Mouse (Mus musculus): ENCODE results near the gene Atp8a1. TPM values are rescaled to one million over a fixed set of nuclear protein-coding genes. Genes with fewer than 3 reads are reported as not detected.
"Not testable (repeated sequence)": the region's sequence is repeated elsewhere in the genome, so short reads cannot be mapped to it uniquely, and the experiment has no call there.

Gene Atp8a1
- polyA plus RNA-seq, 2 experiments, result 6.9 to 7.1 TPM

DNA sequence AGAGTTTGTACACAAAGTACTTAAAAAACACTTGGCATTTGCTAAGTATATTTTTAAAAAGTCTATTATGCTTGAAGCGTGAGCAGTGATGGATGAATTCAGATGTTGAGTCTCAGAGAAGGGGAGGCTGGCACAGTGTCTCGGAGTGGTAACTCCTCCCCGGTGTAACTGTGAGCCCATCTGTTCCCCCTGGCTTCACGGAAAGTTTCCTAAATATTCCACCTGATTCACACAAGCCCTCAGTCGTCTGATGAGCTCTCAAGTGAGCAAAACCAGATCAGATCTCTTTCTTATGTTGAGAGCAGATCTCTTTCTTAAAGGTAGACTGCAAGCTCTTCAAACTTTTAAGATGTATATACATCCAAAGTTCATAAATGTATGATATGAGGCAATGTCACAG, 27.8 kb downstream of the Atp8a1 start:
- no peak overlapping the region for H3K27ac ChIP-seq (replicated peaks; ENCODE audit: low read depth, low read length)
- ATAC-seq (ENCODE audit: low FRiP score, low read depth) (no peak), DNase-seq (ENCODE audit: low spot score) (no peak)
- no peak overlapping the region for H3K4me2 ChIP-seq (replicated peaks; ENCODE audit: low read depth, low read length, severe bottlenecking)
- no peak overlapping the region for H3K4me3 ChIP-seq (replicated peaks; ENCODE audit: low read length)
- H3K27me3 ChIP-seq (ENCODE audit: control insufficient read depth, insufficient read depth, low read length), result no peaks in the 10 kb centered on the region
- no peak overlapping the region for H3K9ac ChIP-seq (ENCODE audit: low read depth, low read length, severe bottlenecking)
- WGBS, result 68% methylated on average over 5 of the region's 5 CpGs
- H3K9me3 ChIP-seq (ENCODE audit: control insufficient read depth, low read length), result no peaks in the 10 kb centered on the region
- no peak for TF ChIP-seq POLR2A (IDR thresholded peaks at IDR 0.05; ENCODE audit: borderline replicate concordance, extremely low read depth, insufficient read depth, insufficient read length)
- H3K4me1 ChIP-seq (ENCODE audit: control insufficient read depth, insufficient read depth, low read length), result 0 out of 2 replicates have a peak, but pooled peaks cover 6% of the 10 kb centered on the region
- H3K36me3 ChIP-seq (ENCODE audit: control insufficient read depth, insufficient read depth, low read length), result no peaks in the 10 kb centered on the region

DNA sequence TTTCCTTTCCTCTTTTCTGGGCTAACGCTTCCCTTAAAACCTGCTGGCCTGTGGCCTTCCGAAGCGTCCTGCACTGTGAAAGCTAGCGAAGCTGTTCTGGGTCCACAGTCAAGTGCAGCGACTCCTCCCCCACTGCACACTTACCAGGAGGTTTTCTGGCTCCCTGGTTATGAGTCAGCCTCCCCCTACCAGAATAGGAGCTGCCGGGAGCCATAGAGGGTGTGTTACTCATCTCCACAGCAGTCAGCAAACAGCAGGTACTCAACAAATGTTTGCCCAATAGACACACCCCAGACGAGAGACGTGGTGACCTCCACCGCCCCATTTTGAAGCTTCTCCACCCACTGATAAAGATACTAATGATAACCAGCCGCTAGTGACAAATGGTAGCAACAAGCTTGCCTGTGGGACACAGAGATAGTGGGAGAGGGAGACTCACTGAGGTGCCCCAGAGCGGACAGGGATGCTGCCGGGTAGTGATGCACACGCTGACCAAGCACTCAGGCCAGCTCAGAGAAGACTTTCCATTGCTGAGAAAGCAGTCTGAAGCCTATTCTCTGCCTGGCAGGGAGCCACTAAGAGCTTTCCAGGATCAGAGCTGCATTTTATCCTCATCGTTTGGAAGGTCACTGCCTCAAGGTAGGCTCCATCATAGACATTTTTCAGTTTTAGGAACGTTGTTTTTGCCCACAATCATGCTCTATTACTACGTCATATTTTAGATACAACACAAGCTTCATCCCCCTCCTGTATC, 31.5 kb downstream of the Atp8a1 start:
- 0 out of 2 replicates have a peak, but pooled peaks cover 6% of the 10 kb centered on the region for H3K4me1 ChIP-seq (ENCODE audit: control insufficient read depth, insufficient read depth, low read length)
- no peaks in the 10 kb centered on the region for H3K27me3 ChIP-seq (ENCODE audit: control insufficient read depth, insufficient read depth, low read length)
- ATAC-seq (ENCODE audit: low FRiP score, low read depth) (peak; percentile 50; the same call in 1 of the 2 replicates), DNase-seq (ENCODE audit: low spot score) (no peak)
- no peak overlapping the region for H3K4me3 ChIP-seq (replicated peaks; ENCODE audit: low read length)
- H3K36me3 ChIP-seq (ENCODE audit: control insufficient read depth, insufficient read depth, low read length), result no peaks in the 10 kb centered on the region
- no peak overlapping the region for H3K4me2 ChIP-seq (replicated peaks; ENCODE audit: low read depth, low read length, severe bottlenecking)
- no peak for TF ChIP-seq POLR2A (IDR thresholded peaks at IDR 0.05; ENCODE audit: borderline replicate concordance, extremely low read depth, insufficient read depth, insufficient read length)
- no peak overlapping the region for H3K27ac ChIP-seq (replicated peaks; ENCODE audit: low read depth, low read length)
- no peaks in the 10 kb centered on the region for H3K9me3 ChIP-seq (ENCODE audit: control insufficient read depth, low read length)
- H3K9ac ChIP-seq (ENCODE audit: low read depth, low read length, severe bottlenecking), result no peak overlapping the region
- 58% methylated on average over 16 of the region's 16 CpGs for WGBS

DNA sequence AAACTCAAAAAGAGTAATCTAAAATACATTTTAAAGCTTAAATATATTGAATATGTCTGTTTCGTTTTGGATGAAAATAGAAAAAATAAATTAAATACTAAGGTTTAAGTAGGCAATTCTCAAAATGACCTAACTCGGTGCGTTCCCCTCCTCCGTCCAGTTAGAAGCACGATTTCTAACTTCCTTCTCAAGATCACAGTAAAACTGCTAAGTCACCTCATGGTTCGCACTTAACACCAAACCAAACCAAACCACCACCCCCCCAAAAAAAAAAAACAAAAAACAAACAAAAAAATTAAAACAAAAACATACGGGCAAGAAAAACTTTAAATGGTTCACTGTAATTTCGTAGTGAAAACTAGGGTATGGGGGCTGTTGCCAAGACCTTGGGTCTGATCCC, 32.2 kb downstream of the Atp8a1 start:
- H3K36me3 ChIP-seq (ENCODE audit: control insufficient read depth, insufficient read depth, low read length); H3K9ac ChIP-seq (ENCODE audit: low read depth, low read length, severe bottlenecking); H3K27ac ChIP-seq (replicated peaks; ENCODE audit: low read depth, low read length); H3K9me3 ChIP-seq (ENCODE audit: control insufficient read depth, low read length); DNase-seq (ENCODE audit: low spot score); ATAC-seq (ENCODE audit: low FRiP score, low read depth); H3K4me2 ChIP-seq (replicated peaks; ENCODE audit: low read depth, low read length, severe bottlenecking); H3K4me1 ChIP-seq (ENCODE audit: control insufficient read depth, insufficient read depth, low read length); H3K4me3 ChIP-seq (replicated peaks; ENCODE audit: low read length); H3K27me3 ChIP-seq (ENCODE audit: control insufficient read depth, insufficient read depth, low read length): not testable (repeated sequence)
- WGBS, result 77% methylated on average over 5 of the region's 8 CpGs

DNA sequence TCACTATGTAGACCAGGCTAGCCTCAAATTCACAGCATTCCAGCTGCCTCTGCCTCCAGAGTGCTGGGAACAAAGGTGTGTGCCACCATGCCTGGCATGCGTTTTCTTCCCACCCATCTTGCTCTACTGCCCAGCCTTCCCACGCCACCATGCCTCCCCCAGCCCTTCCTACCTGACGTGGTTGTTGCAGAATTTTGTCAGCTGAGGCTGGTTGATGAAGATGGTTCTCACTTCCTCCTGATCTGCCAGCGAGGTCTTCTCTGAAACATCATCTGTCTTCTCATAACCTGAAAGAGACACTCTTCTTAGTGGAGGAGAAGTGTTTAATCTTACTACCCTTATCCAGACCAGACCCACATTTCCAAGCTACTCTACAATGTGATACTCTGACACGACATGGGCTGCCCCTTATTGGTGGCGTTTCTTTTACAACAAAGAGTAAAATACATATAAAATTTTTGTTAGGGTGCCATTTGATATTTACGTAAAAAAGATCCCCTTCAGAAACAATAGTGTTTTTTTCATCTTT, 32.7 kb downstream of the Atp8a1 start:
- no peaks in the 10 kb centered on the region for H3K9me3 ChIP-seq (ENCODE audit: control insufficient read depth, low read length)
- H3K4me2 ChIP-seq (replicated peaks; ENCODE audit: low read depth, low read length, severe bottlenecking), result no peak overlapping the region
- DNase-seq (ENCODE audit: low spot score) (no peak), ATAC-seq (ENCODE audit: low FRiP score, low read depth) (no peak)
- H3K27ac ChIP-seq (replicated peaks; ENCODE audit: low read depth, low read length), result no peak overlapping the region
- no peaks in the 10 kb centered on the region for H3K36me3 ChIP-seq (ENCODE audit: control insufficient read depth, insufficient read depth, low read length)
- no peak overlapping the region for H3K9ac ChIP-seq (ENCODE audit: low read depth, low read length, severe bottlenecking)
- H3K27me3 ChIP-seq (ENCODE audit: control insufficient read depth, insufficient read depth, low read length), result no peaks in the 10 kb centered on the region
- 75% methylated on average over 7 of the region's 7 CpGs for WGBS
- no peak for TF ChIP-seq POLR2A (IDR thresholded peaks at IDR 0.05; ENCODE audit: borderline replicate concordance, extremely low read depth, insufficient read depth, insufficient read length)
- H3K4me3 ChIP-seq (replicated peaks; ENCODE audit: low read length), result no peak overlapping the region
- 0 out of 2 replicates have a peak, but pooled peaks cover 6% of the 10 kb centered on the region for H3K4me1 ChIP-seq (ENCODE audit: control insufficient read depth, insufficient read depth, low read length)

DNA sequence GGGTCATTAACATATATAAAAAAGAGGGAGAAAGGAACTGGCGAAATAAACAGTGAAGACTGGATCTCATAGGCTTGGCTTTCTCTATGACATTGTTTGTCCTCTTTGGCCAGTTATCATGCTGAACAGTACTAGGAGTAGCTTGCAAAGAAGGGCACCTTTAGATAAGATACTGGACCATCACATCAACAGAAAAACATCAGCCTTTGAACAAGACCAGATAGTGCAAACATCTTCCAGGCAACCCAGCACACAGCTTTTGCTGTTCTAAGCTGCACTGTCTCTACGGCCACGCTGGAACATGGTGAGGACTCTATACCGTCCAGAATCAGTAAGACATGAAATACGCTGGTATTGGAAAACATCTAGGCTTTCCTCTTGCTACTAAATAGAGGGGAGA, 33.9 kb downstream of the Atp8a1 start:
- H3K9me3 ChIP-seq (ENCODE audit: control insufficient read depth, low read length), result no peaks in the 10 kb centered on the region
- H3K9ac ChIP-seq (ENCODE audit: low read depth, low read length, severe bottlenecking), result no peak overlapping the region
- no peak overlapping the region for H3K27ac ChIP-seq (replicated peaks; ENCODE audit: low read depth, low read length)
- H3K4me3 ChIP-seq (replicated peaks; ENCODE audit: low read length), result no peak overlapping the region
- DNase-seq (ENCODE audit: low spot score), result no peak
- no peak for ATAC-seq (ENCODE audit: low FRiP score, low read depth)
- no peaks in the 10 kb centered on the region for H3K27me3 ChIP-seq (ENCODE audit: control insufficient read depth, insufficient read depth, low read length)
- 93% methylated on average over 5 of the region's 5 CpGs for WGBS
- H3K36me3 ChIP-seq (ENCODE audit: control insufficient read depth, insufficient read depth, low read length), result no peaks in the 10 kb centered on the region
- no peak for TF ChIP-seq POLR2A (IDR thresholded peaks at IDR 0.05; ENCODE audit: borderline replicate concordance, extremely low read depth, insufficient read depth, insufficient read length)
- no peak overlapping the region for H3K4me2 ChIP-seq (replicated peaks; ENCODE audit: low read depth, low read length, severe bottlenecking)
- 0 out of 2 replicates have a peak, but pooled peaks cover 6% of the 10 kb centered on the region for H3K4me1 ChIP-seq (ENCODE audit: control insufficient read depth, insufficient read depth, low read length)

Measured in limb, embryonic 14.5 days (tissue).